ENCODE assay signal across 9 mouse cellular contexts in genomic region chr12:26631795-26632122, GRCm38 (mm10).
A peak's percentile ranks its signal among the peaks of the same experiment; 100 is the strongest.
DNase-seq lines count a peak whose midpoint lies in the region; ATAC-seq lines count a peak whose summit lies in the region.
"Had no signal": no experiment of that assay in that cellular context is flagged by ENCODE, and none has a peak within 500 bp of the region (broad histone marks: within the 10 kb centered on the region; RNA-seq: fewer than 3 reads in every experiment).

No protein-coding gene starts in this region.

- H3K9me3 ChIP-seq in forebrain, embryonic 16.5 days (ENCODE audit: control insufficient read depth, low read length) = no peaks in the 10 kb centered on the region
- no peaks in the 10 kb centered on the region for H3K9me3 ChIP-seq in limb, embryonic 12.5 days
- no peaks in the 10 kb centered on the region for H3K9me3 ChIP-seq in neural tube, embryonic 14.5 days (ENCODE audit: control insufficient read depth, low read length)

- peak; percentile 68 for DNase-seq in left cerebral cortex, postnatal 4 days
- no peak for DNase-seq in left cerebral cortex, adult 18-20 months (ENCODE audit: low spot score in 2 of 2)
- no peak for DNase-seq in urinary bladder, postnatal 4 days (ENCODE audit: low spot score in 2 of 2)
- no peak for DNase-seq in ovary, postnatal 10 days (ENCODE audit: low spot score)
- DNase-seq in adrenal gland, adult 18-20 months (ENCODE audit: low spot score in 2 of 2) = no peak
- DNase-seq: lung, postnatal 4 days had no signal

- peak overlapping the region; percentile 85 for H3K27ac ChIP-seq in forebrain, embryonic 16.5 days (ENCODE audit: low read length)
- peak overlapping the region; percentile 68; the same call in 1 of the 2 replicates for H3K27ac ChIP-seq in limb, embryonic 12.5 days
- H3K27ac ChIP-seq in neural tube, embryonic 14.5 days (ENCODE audit: low read depth, low read length) = peak overlapping the region; percentile 69

- peak; percentile 90 for ATAC-seq in forebrain, embryonic 16.5 days
- ATAC-seq in limb, embryonic 12.5 days (ENCODE audit: insufficient number of reproducible peaks, insufficient read depth, low FRiP score, low TSS enrichment, low read depth) = no peak
- peak; percentile 91 for ATAC-seq in neural tube, embryonic 14.5 days (ENCODE audit: low read depth)

- peak overlapping the region; percentile 1 for H3K4me2 ChIP-seq in forebrain, embryonic 16.5 days (ENCODE audit: low read length)
- H3K4me2 ChIP-seq in limb, embryonic 12.5 days = peak overlapping the region; percentile 6
- H3K4me2 ChIP-seq in neural tube, embryonic 14.5 days (ENCODE audit: low read depth, low read length) = peak overlapping the region; percentile 6; the same call in 1 of the 2 replicates

- H3K36me3 ChIP-seq in forebrain, embryonic 16.5 days (ENCODE audit: control insufficient read depth, insufficient read depth) = no peaks in the 10 kb centered on the region
- no peaks in the 10 kb centered on the region for H3K36me3 ChIP-seq in limb, embryonic 12.5 days
- no peaks in the 10 kb centered on the region for H3K36me3 ChIP-seq in neural tube, embryonic 14.5 days (ENCODE audit: control insufficient read depth, insufficient read depth, low read length)

- intact Hi-C loops in left cerebral cortex, postnatal 4 days (cut with DNase I) = no loop called here

- H3K4me1 ChIP-seq in forebrain, embryonic 16.5 days (replicated peaks; ENCODE audit: control insufficient read depth, insufficient read depth, low read length) = peaks cover 34% of the 10 kb centered on the region
- peaks cover 22% of the 10 kb centered on the region for H3K4me1 ChIP-seq in limb, embryonic 12.5 days (replicated peaks)
- peaks cover 14% of the 10 kb centered on the region; the same call in 1 of the 2 replicates for H3K4me1 ChIP-seq in neural tube, embryonic 14.5 days (ENCODE audit: control insufficient read depth, insufficient read depth, low read length)

- 3% methylated on average over 1 of the region's 1 CpGs for WGBS in forebrain, embryonic 16.5 days
- 13% methylated on average over 1 of the region's 1 CpGs for WGBS in limb, embryonic 12.5 days
- WGBS in neural tube, embryonic 14.5 days = 15% methylated on average over 1 of the region's 1 CpGs

- H3K27me3 ChIP-seq in forebrain, embryonic 16.5 days (replicated peaks; ENCODE audit: control insufficient read depth, insufficient read depth, low read length) = no peaks in the 10 kb centered on the region
- H3K27me3 ChIP-seq in limb, embryonic 12.5 days = no peaks in the 10 kb centered on the region
- H3K27me3 ChIP-seq in neural tube, embryonic 14.5 days (ENCODE audit: control insufficient read depth, insufficient read depth, low read length) = no peaks in the 10 kb centered on the region

- no peak overlapping the region for H3K4me3 ChIP-seq in forebrain, embryonic 16.5 days (replicated peaks; ENCODE audit: low read length)
- H3K4me3 ChIP-seq in limb, embryonic 12.5 days (replicated peaks) = no peak overlapping the region
- H3K4me3 ChIP-seq in neural tube, embryonic 14.5 days (ENCODE audit: low read depth, low read length) = no peak overlapping the region

- no peak overlapping the region; the same call in 1 of the 2 replicates for H3K9ac ChIP-seq in forebrain, embryonic 16.5 days (replicated peaks; ENCODE audit: low read depth, low read length)
- H3K9ac ChIP-seq in limb, embryonic 12.5 days (replicated peaks) = no peak overlapping the region
- H3K9ac ChIP-seq in neural tube, embryonic 14.5 days (replicated peaks; ENCODE audit: low read depth, low read length) = peak overlapping the region; percentile 13; the same call in 1 of the 2 replicates
